Mouse (Mus musculus) cerebellum, adult 9-10 months (tissue): ENCODE data around the gene Pgm5.

ENCODE experiments used
- DNase-seq: peaks from one replicate; pipeline ENCODE4 v3.0.0; 2022

Pgm5 gene

DNA sequence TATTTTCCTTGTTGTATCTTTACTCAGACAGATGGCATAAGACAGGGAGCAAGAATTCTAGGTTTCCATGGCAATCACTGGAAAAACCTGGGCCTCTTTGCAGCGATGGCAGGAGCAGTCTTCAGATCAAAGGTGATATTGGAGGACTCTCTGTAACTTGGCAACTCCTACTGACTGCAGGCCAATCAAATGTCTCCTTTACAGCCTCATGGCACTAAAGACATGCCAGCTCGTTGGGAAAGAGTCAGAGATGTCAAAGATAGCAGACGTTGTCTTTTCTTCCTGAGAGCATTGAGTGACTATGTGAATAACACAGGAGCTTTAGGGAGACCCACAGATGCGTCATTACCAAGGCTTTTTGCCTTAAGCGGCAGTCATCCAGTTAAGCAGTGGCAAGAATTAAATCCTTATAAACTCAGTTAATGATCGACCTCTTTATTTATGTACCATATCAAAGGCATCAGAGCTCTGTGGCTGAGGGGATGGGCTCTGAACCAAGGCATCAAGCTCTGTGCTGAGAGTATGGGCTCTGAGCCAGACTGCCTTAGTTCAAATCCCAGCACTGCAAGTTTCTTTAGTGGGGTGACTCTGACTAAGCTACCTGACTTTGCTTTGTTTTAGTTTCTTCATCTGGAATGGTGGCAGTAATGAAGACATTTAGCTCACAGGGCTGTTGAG is 209.2 kb downstream of the Pgm5 start:
- DNase-seq: no peak

DNA sequence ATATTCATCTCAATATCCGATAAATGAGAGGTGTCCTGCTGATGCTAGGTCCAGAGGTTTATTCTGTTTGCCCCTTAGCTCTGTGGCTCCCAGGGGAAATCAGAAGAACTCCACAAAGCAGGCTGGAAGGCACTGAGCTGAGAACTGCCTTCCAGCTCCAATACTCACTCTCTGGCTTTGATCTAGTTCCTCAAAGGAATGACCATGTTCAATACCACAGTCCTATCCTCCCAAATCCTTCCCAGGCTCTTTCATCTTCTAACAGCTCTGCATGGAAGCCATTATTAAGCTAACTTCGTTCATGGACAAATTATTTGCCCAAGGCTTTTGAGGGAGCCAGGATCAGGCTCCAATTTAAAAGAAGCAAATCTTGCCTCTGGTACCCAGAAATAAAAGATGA is 210.1 kb downstream of the Pgm5 start:
- DNase-seq: no peak

DNA sequence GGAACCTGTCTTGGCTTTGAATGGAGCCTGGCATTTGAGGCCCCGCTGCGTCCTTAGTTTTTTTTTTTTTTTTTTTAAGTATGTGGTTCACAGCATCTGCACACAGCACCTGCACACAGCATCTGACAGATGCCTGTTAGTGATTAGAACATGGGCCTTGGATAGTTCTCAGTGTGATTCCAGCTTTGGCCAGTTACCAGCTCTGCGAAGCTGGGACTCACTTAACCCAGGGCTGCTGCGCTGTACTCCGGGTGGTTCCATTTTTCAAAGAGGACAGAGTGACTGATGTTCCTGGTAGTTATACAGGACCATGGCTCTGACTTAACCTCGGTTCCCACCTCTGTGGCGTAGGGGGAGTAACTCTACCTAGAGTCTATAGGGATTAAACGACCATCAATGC is 211.2 kb downstream of the Pgm5 start:
- DNase-seq: no peak

DNA sequence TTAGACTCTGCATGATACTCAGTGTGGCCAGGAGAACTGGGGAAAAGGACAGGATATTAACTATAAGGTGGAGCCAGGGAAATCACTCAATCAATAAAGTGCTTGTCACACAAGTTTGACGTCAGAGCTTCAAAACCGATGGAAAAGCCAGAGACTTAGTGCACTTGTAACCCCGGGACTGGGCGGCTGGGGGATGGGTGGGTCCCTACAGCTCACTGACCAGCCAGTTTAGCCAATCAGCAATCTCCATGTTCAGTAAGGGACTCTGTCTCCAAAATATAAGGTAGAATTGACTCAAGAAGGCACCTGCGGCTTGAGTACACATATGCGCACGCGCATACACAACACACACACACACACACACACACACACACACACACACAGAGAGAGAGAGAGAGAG is 213.6 kb downstream of the Pgm5 start:
- DNase-seq: no peak

- no peak for DNase-seq
Observed at GRCm38 (mm10) chr19:24646162-24646829, 215.4 kb downstream of the Pgm5 start.

DNA sequence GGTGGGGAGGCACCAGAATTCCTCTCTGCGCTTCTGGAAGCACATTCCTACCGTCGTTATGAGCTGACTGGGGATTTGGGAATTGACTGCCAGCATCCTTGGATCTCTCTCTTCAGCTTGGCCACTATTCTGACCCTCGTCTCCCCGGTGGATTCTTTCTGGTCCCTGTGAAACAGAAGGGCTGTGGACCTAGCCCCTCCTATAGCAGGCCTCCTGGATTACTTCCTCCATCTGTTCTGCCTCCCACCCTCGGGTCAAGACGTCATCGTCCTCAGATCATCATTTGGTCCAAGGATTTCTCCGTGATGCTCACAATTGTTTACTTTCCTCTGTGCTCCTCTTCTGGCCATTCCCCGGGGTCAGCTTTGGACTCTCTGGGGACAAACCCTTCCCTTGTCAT is 216.7 kb downstream of the Pgm5 start:
- DNase-seq: no peak

DNA sequence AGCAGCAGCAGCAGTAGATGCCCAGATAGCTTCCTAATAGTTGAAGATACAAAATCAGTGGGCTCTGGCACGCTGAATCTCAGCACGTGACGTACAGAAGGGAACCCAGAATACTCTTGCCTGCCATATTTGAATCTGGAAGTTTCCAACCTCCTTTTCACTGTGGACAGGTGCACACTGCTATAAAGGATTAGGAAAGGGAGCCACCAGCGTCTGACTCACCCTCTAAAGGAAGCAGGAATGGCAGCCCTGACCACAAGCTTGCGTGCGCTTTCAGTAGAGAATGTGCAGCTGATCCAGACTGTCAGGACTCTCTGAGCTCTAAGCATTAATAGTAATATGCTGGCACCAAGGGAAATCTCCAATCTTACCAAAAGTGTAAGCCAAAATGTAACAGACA is 220.7 kb downstream of the Pgm5 start:
- no peak for DNase-seq

DNA sequence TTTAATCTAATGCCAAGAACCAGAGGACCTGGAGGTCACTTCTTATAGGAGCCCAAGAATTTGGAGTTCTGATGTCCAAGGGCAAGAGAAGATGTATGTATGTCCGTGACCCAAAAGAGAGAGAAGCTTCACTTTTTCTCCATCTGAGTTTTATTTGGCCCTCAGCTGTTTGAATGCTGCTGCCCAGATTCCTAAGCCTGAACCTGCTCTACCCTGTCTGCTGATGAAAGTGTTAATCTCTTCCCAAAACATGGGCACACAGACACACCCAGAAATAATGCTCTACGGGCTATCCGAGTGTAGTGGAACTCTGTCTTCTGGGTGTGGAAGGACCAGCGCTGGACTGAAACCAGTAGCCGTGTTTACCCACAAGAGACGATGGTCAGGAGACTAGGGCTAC is 223.7 kb downstream of the Pgm5 start:
- no peak for DNase-seq

GRCm38 (mm10) chr19:24636616-24637015 is 225.0 kb downstream of the Pgm5 start:
- no peak for DNase-seq

GRCm38 (mm10) chr19:24634602-24635001 is 227.1 kb downstream of the Pgm5 start:
- DNase-seq: peak; percentile 64
